Mouse (Mus musculus): ENCODE results near the gene Trim45.

The Trim45 gene

GRCm38 (mm10) chr3:100921825-100922505, at the start of gene Trim45:
TSS of gene Trim45 (plus strand) at chr3:100922202.
- peak; percentile 98 for DNase-seq (ENCODE audit: low spot score)

GRCm38 (mm10) chr3:100877057-100877456, 44.9 kb upstream of the Trim45 start:
- DNase-seq (ENCODE audit: low spot score): no peak

- no peak for DNase-seq (ENCODE audit: low spot score)
Observed at GRCm38 (mm10) chr3:100881403-100881802, 40.6 kb upstream of the Trim45 start.

- no peak for DNase-seq (ENCODE audit: low spot score)
Observed at GRCm38 (mm10) chr3:100881843-100882634, 40.0 kb upstream of the Trim45 start.

- DNase-seq (ENCODE audit: low spot score): no peak
Observed at GRCm38 (mm10) chr3:100889234-100889633, 32.8 kb upstream of the Trim45 start.

GRCm38 (mm10) chr3:100890406-100890805, 31.6 kb upstream of the Trim45 start:
- DNase-seq (ENCODE audit: low spot score): no peak

- no peak for DNase-seq (ENCODE audit: low spot score)
Observed at GRCm38 (mm10) chr3:100892383-100893335, 29.3 kb upstream of the Trim45 start.

GRCm38 (mm10) chr3:100895500-100895899, 26.5 kb upstream of the Trim45 start:
- no peak for DNase-seq (ENCODE audit: low spot score)

GRCm38 (mm10) chr3:100906128-100906527, 15.9 kb upstream of the Trim45 start:
- DNase-seq (ENCODE audit: low spot score): no peak

GRCm38 (mm10) chr3:100906916-100907315, 15.1 kb upstream of the Trim45 start:
- peak; percentile 17 for DNase-seq (ENCODE audit: low spot score)

GRCm38 (mm10) chr3:100908594-100908993, 13.4 kb upstream of the Trim45 start:
- DNase-seq (ENCODE audit: low spot score): no peak

GRCm38 (mm10) chr3:100910621-100911020, 11.4 kb upstream of the Trim45 start:
- DNase-seq (ENCODE audit: low spot score): no peak

- DNase-seq (ENCODE audit: low spot score): no peak
Observed at GRCm38 (mm10) chr3:100911026-100911425, 11.0 kb upstream of the Trim45 start.

- DNase-seq (ENCODE audit: low spot score): no peak
Observed at GRCm38 (mm10) chr3:100911498-100912213, 10.3 kb upstream of the Trim45 start.

- DNase-seq (ENCODE audit: low spot score): peak; percentile 22
Observed at GRCm38 (mm10) chr3:100916844-100917243, 5.2 kb upstream of the Trim45 start.

GRCm38 (mm10) chr3:100920611-100921140, 1.3 kb upstream of the Trim45 start:
- no peak for DNase-seq (ENCODE audit: low spot score)

- no peak for DNase-seq (ENCODE audit: low spot score)
Observed at GRCm38 (mm10) chr3:100922506-100923375, 739 bp downstream of the Trim45 start.

- no peak for DNase-seq (ENCODE audit: low spot score)
Observed at GRCm38 (mm10) chr3:100924065-100924732, 2.2 kb downstream of the Trim45 start.

- no peak for DNase-seq (ENCODE audit: low spot score)
Observed at GRCm38 (mm10) chr3:100925176-100925575, 3.2 kb downstream of the Trim45 start.
